In the genomic region with DNA sequence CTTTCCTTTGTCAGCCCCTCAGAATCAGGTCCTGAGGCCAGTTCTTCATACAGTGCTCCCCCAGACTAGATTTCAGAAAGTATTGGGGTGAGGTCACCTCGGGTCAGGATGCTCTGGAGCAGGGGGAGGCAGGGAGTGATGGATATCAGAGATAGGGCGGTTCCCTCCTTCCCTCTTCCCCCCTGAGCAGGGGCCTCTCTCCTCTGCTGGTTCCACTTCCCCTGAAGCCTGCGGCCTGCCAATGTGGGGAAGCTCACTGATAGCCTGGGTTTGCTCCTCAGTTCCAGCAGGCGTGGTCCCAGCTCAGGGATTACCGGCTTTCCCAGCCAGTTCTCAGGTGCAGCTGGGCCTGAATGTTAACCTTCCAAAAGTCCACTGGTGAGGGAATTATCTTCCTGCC, we compare ENCODE assay signal across 8 mouse cellular contexts. TPM values are rescaled to one million over a fixed set of nuclear protein-coding genes. Genes with fewer than 3 reads are reported as not detected.
DNase-seq lines count a peak whose midpoint lies in the region; ATAC-seq and TF ChIP-seq lines count a peak whose summit lies in the region.

No protein-coding gene starts in this region.

- 12% methylated on average over 5 of the region's 5 CpGs for WGBS in embryonic facial prominence, embryonic 12.5 days
- WGBS in hindbrain, postnatal 0 days, result 10% methylated on average over 5 of the region's 5 CpGs
- 21% methylated on average over 5 of the region's 5 CpGs for WGBS in midbrain, embryonic 15.5 days

- H3K27me3 ChIP-seq in embryonic facial prominence, embryonic 12.5 days, result no peaks in the 10 kb centered on the region
- no peaks in the 10 kb centered on the region for H3K27me3 ChIP-seq in hindbrain, postnatal 0 days (ENCODE audit: insufficient read depth, low read length)
- no peaks in the 10 kb centered on the region for H3K27me3 ChIP-seq in midbrain, embryonic 15.5 days (replicated peaks)

- peak overlapping the region; percentile 80 for H3K9ac ChIP-seq in embryonic facial prominence, embryonic 12.5 days
- H3K9ac ChIP-seq in hindbrain, postnatal 0 days (replicated peaks; ENCODE audit: low read length), result peak overlapping the region; percentile 79
- H3K9ac ChIP-seq in midbrain, embryonic 15.5 days, result peak overlapping the region; percentile 74

- peaks cover 41% of the 10 kb centered on the region for H3K4me1 ChIP-seq in embryonic facial prominence, embryonic 12.5 days
- H3K4me1 ChIP-seq in hindbrain, postnatal 0 days (ENCODE audit: insufficient read depth, low read length), result peaks cover 34% of the 10 kb centered on the region
- peaks cover 48% of the 10 kb centered on the region for H3K4me1 ChIP-seq in midbrain, embryonic 15.5 days

- no peaks in the 10 kb centered on the region; the same call in 1 of the 2 replicates for H3K9me3 ChIP-seq in embryonic facial prominence, embryonic 12.5 days
- no peaks in the 10 kb centered on the region for H3K9me3 ChIP-seq in hindbrain, postnatal 0 days (ENCODE audit: low read length)
- H3K9me3 ChIP-seq in midbrain, embryonic 15.5 days, result no peaks in the 10 kb centered on the region

- no peak for TF ChIP-seq CTCF in gastrocnemius, adult 2 months (IDR thresholded peaks at IDR 0.05)
- no peak for TF ChIP-seq CTCF in hindbrain, postnatal 0 days (IDR thresholded peaks at IDR 0.05; ENCODE audit: low read depth)

- intact Hi-C loops in gastrocnemius, adult 2 months (cut with DNase I), result loop anchor here (2.0 to 5.0 kb wide), 3 partner anchors 29 to 104 kb away; no protein-coding TSS in a partner anchor

- no peak for ATAC-seq in embryonic facial prominence, embryonic 12.5 days (ENCODE audit: insufficient number of reproducible peaks, insufficient read depth, low FRiP score, low TSS enrichment)
- ATAC-seq in hindbrain, postnatal 0 days, result no peak
- ATAC-seq in midbrain, embryonic 15.5 days (replicated peaks), result no peak

- H3K36me3 ChIP-seq in embryonic facial prominence, embryonic 12.5 days, result peaks cover 41% of the 10 kb centered on the region
- H3K36me3 ChIP-seq in hindbrain, postnatal 0 days (ENCODE audit: insufficient read depth, low read length), result peaks cover 33% of the 10 kb centered on the region
- H3K36me3 ChIP-seq in midbrain, embryonic 15.5 days (replicated peaks), result peaks cover 38% of the 10 kb centered on the region

- peak overlapping the region; percentile 92 for H3K4me2 ChIP-seq in embryonic facial prominence, embryonic 12.5 days (replicated peaks)
- peak overlapping the region; percentile 92 for H3K4me2 ChIP-seq in hindbrain, postnatal 0 days (ENCODE audit: low read depth, low read length)
- peak overlapping the region; percentile 90 for H3K4me2 ChIP-seq in midbrain, embryonic 15.5 days

- peak overlapping the region; percentile 93 for H3K4me3 ChIP-seq in gastrocnemius, adult 2 months
- peak overlapping the region; percentile 89 for H3K4me3 ChIP-seq in embryonic facial prominence, embryonic 12.5 days
- H3K4me3 ChIP-seq in hindbrain, postnatal 0 days (ENCODE audit: low read length), result peak overlapping the region; percentile 82
- peak overlapping the region; percentile 83 for H3K4me3 ChIP-seq in midbrain, embryonic 15.5 days

- H3K27ac ChIP-seq in gastrocnemius, adult 2 months, result peak overlapping the region; percentile 97
- peak overlapping the region; percentile 99 for H3K27ac ChIP-seq in embryonic facial prominence, embryonic 12.5 days
- H3K27ac ChIP-seq in hindbrain, postnatal 0 days, result peak overlapping the region; percentile 99
- peak overlapping the region; percentile 99 for H3K27ac ChIP-seq in midbrain, embryonic 15.5 days

- peak; percentile 40 for DNase-seq in gastrocnemius, adult 2 months
- DNase-seq in gastrocnemius, postnatal 25 days, result no peak
- peak; percentile 48 for DNase-seq in 416B (ENCODE audit: low read depth)
- DNase-seq in hindbrain, postnatal 0 days (ENCODE audit: low spot score), result no peak
- no peak for DNase-seq in embryo, embryonic 10 days (ENCODE audit: low spot score)
- DNase-seq in c-Kit-positive CD71-positive TER-119-positive erythroid progenitor cells, embryonic 14.5 days (ENCODE audit: low spot score), result no peak

RNA-seq across cellular contexts. Expression of gene Pafah1b3, which starts 14.1 kb away (rescaled TPM):
- total RNA-seq in gastrocnemius, adult 2 months (2021), result under 1 TPM; 0.38 to 0.86 TPM
- total RNA-seq in gastrocnemius, postnatal 25 days (2021), result 1 to 10 TPM; 1.4 to 1.5 TPM
- 317 and 337 TPM in 2 replicates for polyA plus RNA-seq in embryonic facial prominence, embryonic 12.5 days (2016; fragmentation: Nextera tagmentation; extraction: Ambion mirVana)
- 534 and 592 TPM in 2 replicates for total RNA-seq in hindbrain, postnatal 0 days (2014; rRNA removed)
- 469 and 484 TPM in 2 replicates for polyA plus RNA-seq in hindbrain, postnatal 0 days (2015; fragmentation: Nextera tagmentation; extraction: Ambion mirVana)
- 671 and 679 TPM in 2 replicates for polyA plus RNA-seq in midbrain, embryonic 15.5 days (2015; fragmentation: Nextera tagmentation; extraction: Ambion mirVana)

RNA-seq across cellular contexts. Expression of gene Cic, which starts 16.1 kb away (rescaled TPM):
- 10 to 100 TPM; 37.0 to 40.4 TPM for total RNA-seq in gastrocnemius, adult 2 months (2021)
- 10 to 100 TPM; 29.0 to 30.4 TPM for total RNA-seq in gastrocnemius, postnatal 25 days (2021)
- 45.7 and 47.0 TPM in 2 replicates for polyA plus RNA-seq in embryonic facial prominence, embryonic 12.5 days (2016; fragmentation: Nextera tagmentation; extraction: Ambion mirVana)
- total RNA-seq in hindbrain, postnatal 0 days (2014; rRNA removed), result 153 and 155 TPM in 2 replicates
- 28.2 and 30.6 TPM in 2 replicates for polyA plus RNA-seq in hindbrain, postnatal 0 days (2015; fragmentation: Nextera tagmentation; extraction: Ambion mirVana)
- 42.1 and 45.9 TPM in 2 replicates for polyA plus RNA-seq in midbrain, embryonic 15.5 days (2015; fragmentation: Nextera tagmentation; extraction: Ambion mirVana)

RNA-seq across cellular contexts. Expression of gene Prr19, which starts 17.6 kb away (rescaled TPM):
- not detected for total RNA-seq in gastrocnemius, adult 2 months (2021)
- not detected for total RNA-seq in gastrocnemius, postnatal 25 days (2021)
- 1.0 and 1.9 TPM in 2 replicates for polyA plus RNA-seq in embryonic facial prominence, embryonic 12.5 days (2016; fragmentation: Nextera tagmentation; extraction: Ambion mirVana)
- 0.93 and 1.4 TPM in 2 replicates for total RNA-seq in hindbrain, postnatal 0 days (2014; rRNA removed)
- 3.1 and 3.6 TPM in 2 replicates for polyA plus RNA-seq in hindbrain, postnatal 0 days (2015; fragmentation: Nextera tagmentation; extraction: Ambion mirVana)
- 3.7 and 4.5 TPM in 2 replicates for polyA plus RNA-seq in midbrain, embryonic 15.5 days (2015; fragmentation: Nextera tagmentation; extraction: Ambion mirVana)

RNA-seq across cellular contexts. Expression of gene Tmem145, which starts 22.3 kb away (rescaled TPM):
- not detected for total RNA-seq in gastrocnemius, adult 2 months (2021)
- not detected for total RNA-seq in gastrocnemius, postnatal 25 days (2021)
- polyA plus RNA-seq in embryonic facial prominence, embryonic 12.5 days (2016; fragmentation: Nextera tagmentation; extraction: Ambion mirVana), result 2.7 and 4.0 TPM in 2 replicates
- total RNA-seq in hindbrain, postnatal 0 days (2014; rRNA removed), result 56.6 and 88.3 TPM in 2 replicates
- polyA plus RNA-seq in hindbrain, postnatal 0 days (2015; fragmentation: Nextera tagmentation; extraction: Ambion mirVana), result 104 and 106 TPM in 2 replicates
- 94.8 and 102 TPM in 2 replicates for polyA plus RNA-seq in midbrain, embryonic 15.5 days (2015; fragmentation: Nextera tagmentation; extraction: Ambion mirVana)

RNA-seq across cellular contexts. Expression of gene Erf, which starts 33.1 kb away (rescaled TPM):
- 1 to 10 TPM; 5.4 to 7.4 TPM for total RNA-seq in gastrocnemius, adult 2 months (2021)
- 1 to 10 TPM; 5.8 to 7.2 TPM for total RNA-seq in gastrocnemius, postnatal 25 days (2021)
- 20.0 and 20.8 TPM in 2 replicates for polyA plus RNA-seq in embryonic facial prominence, embryonic 12.5 days (2016; fragmentation: Nextera tagmentation; extraction: Ambion mirVana)
- total RNA-seq in hindbrain, postnatal 0 days (2014; rRNA removed), result 19.0 and 20.8 TPM in 2 replicates
- polyA plus RNA-seq in hindbrain, postnatal 0 days (2015; fragmentation: Nextera tagmentation; extraction: Ambion mirVana), result 3.0 and 3.7 TPM in 2 replicates
- 3.3 and 5.3 TPM in 2 replicates for polyA plus RNA-seq in midbrain, embryonic 15.5 days (2015; fragmentation: Nextera tagmentation; extraction: Ambion mirVana)

Comparison
In these comparisons a context has a peak if more than half of its experiments do, and no peak if none do; other contexts are left out.
1. DNase-seq: peak in gastrocnemius, adult 2 months (single experiment) and 416B (single experiment); none in gastrocnemius, postnatal 25 days (single experiment), hindbrain, postnatal 0 days (single experiment), embryo, embryonic 10 days (single experiment) and c-Kit-positive CD71-positive TER-119-positive erythroid progenitor cells, embryonic 14.5 days (single experiment).
2. RNA of gene Pafah1b3, which starts 14.1 kb away (total RNA-seq): 534 to 592 TPM in hindbrain, postnatal 0 days; 1.4 to 1.5 TPM in gastrocnemius, postnatal 25 days and 0.38 to 0.86 TPM in gastrocnemius, adult 2 months; every median in the first group is over 100 times any median in the second.
3. Peak in every context shown above with its lines, with median percentiles within 50 percentile points of each other: H3K27ac ChIP-seq, H3K4me3 ChIP-seq, H3K4me2 ChIP-seq and H3K9ac ChIP-seq.